Mouse (Mus musculus): ENCODE results near the gene Cd47. TPM values are rescaled to one million over a fixed set of nuclear protein-coding genes. Genes with fewer than 3 reads are reported as not detected.

Cd47 gene
- total and polyA plus RNA-seq, 2 experiments from 2014 or later: 32.9 to 77.8 TPM

GRCm38 (mm10) chr16:49922098-49922497 lies 121.8 kb downstream of the Cd47 start:
- ATAC-seq (ENCODE audit: insufficient read depth, low read depth): no peak
- Histone ChIP-seq H3K9ac (replicated peaks; ENCODE audit: low read depth, low read length) (no peak overlapping the region), H3K4me2 (ENCODE audit: low read depth, low read length) (no peak overlapping the region), H3K27ac (ENCODE audit: low read depth) (no peak overlapping the region), H3K4me3 (ENCODE audit: low read depth, low read length) (no peak overlapping the region), H3K4me1 (ENCODE audit: control insufficient read depth, insufficient read depth) (peaks cover 4% of the 10 kb centered on the region; the same call in 1 of the 2 replicates), H3K9me3 (replicated peaks; ENCODE audit: control insufficient read depth, low read length) (no peaks in the 10 kb centered on the region), H3K36me3 (replicated peaks; ENCODE audit: control insufficient read depth, insufficient read depth, low read length) (no peaks in the 10 kb centered on the region), H3K27me3 (ENCODE audit: control insufficient read depth, insufficient read depth, low read length) (no peaks in the 10 kb centered on the region)
- no peak for DNase-seq (ENCODE audit: low spot score)
- TF ChIP-seq EP300 (IDR thresholded peaks at IDR 0.05; ENCODE audit: low read depth): no peak
- TF ChIP-seq CTCF (IDR thresholded peaks at IDR 0.05; ENCODE audit: low read depth): no peak
- WGBS: 44% methylated on average over 11 of the region's 11 CpGs

DNA sequence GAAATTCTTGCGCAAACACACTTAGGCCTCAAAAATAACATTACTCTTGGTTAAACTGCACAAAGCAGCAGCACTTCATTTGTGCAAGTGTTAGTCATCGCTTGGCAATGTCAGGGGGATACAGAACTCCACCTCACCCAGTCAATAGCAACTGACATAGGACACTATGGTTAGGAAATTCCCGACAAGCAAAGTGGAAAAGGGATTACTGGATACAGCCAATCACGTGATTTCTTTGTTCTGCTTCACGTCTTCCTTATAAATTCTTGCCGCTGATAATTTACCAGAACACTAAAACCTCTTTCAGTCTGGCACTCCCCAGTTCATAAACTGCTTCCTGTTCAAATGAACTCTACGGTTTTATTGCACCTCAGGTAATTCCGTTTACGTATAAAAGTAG lies 123.4 kb downstream of the Cd47 start:
- no peak for ATAC-seq (ENCODE audit: insufficient read depth, low read depth)
- H3K4me1 ChIP-seq (ENCODE audit: control insufficient read depth, insufficient read depth): peaks cover 4% of the 10 kb centered on the region; the same call in 1 of the 2 replicates
- H3K4me3 ChIP-seq (ENCODE audit: low read depth, low read length): no peak overlapping the region
- H3K4me2 ChIP-seq (ENCODE audit: low read depth, low read length): no peak overlapping the region
- H3K9ac ChIP-seq (replicated peaks; ENCODE audit: low read depth, low read length): no peak overlapping the region
- H3K36me3 ChIP-seq (replicated peaks; ENCODE audit: control insufficient read depth, insufficient read depth, low read length): no peaks in the 10 kb centered on the region
- H3K27ac ChIP-seq (ENCODE audit: low read depth): no peak overlapping the region
- WGBS: 66% methylated on average over 9 of the region's 9 CpGs
- TF ChIP-seq EP300 (IDR thresholded peaks at IDR 0.05; ENCODE audit: low read depth): no peak
- no peak for TF ChIP-seq CTCF (IDR thresholded peaks at IDR 0.05; ENCODE audit: low read depth)
- no peak for DNase-seq (ENCODE audit: low spot score)
- H3K27me3 ChIP-seq (ENCODE audit: control insufficient read depth, insufficient read depth, low read length): no peaks in the 10 kb centered on the region
- no peaks in the 10 kb centered on the region for H3K9me3 ChIP-seq (replicated peaks; ENCODE audit: control insufficient read depth, low read length)

DNA sequence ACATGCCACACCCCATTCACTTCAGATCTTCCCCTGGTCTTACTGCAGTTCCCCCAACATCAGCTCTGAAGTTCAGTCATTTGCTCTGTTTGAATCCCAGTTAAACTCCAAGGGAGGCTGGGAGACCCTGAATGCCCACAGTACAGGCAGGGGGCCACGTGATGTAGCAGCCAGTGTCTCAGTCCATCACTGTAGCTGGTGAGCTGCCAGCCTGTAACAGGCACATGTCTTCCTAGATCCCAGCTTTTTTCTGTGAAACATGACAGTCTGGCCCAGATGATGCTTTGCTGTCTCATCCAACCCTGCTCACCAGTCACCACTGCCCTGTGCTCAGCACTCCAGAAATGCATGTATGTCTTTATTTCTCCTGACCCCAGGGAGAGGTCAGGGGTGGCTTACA lies 124.6 kb downstream of the Cd47 start:
- H3K9ac ChIP-seq (replicated peaks; ENCODE audit: low read depth, low read length): no peak overlapping the region
- H3K4me2 ChIP-seq (ENCODE audit: low read depth, low read length): no peak overlapping the region
- WGBS: 85% methylated on average over 1 of the region's 1 CpGs
- ATAC-seq (ENCODE audit: insufficient read depth, low read depth) (no peak), DNase-seq (ENCODE audit: low spot score) (no peak)
- TF ChIP-seq EP300 (IDR thresholded peaks at IDR 0.05; ENCODE audit: low read depth) (no peak), CTCF (IDR thresholded peaks at IDR 0.05; ENCODE audit: low read depth) (no peak)
- peaks cover 4% of the 10 kb centered on the region; the same call in 1 of the 2 replicates for H3K4me1 ChIP-seq (ENCODE audit: control insufficient read depth, insufficient read depth)
- H3K9me3 ChIP-seq (replicated peaks; ENCODE audit: control insufficient read depth, low read length): no peaks in the 10 kb centered on the region
- H3K27me3 ChIP-seq (ENCODE audit: control insufficient read depth, insufficient read depth, low read length): no peaks in the 10 kb centered on the region
- H3K27ac ChIP-seq (ENCODE audit: low read depth): no peak overlapping the region
- H3K4me3 ChIP-seq (ENCODE audit: low read depth, low read length): no peak overlapping the region
- H3K36me3 ChIP-seq (replicated peaks; ENCODE audit: control insufficient read depth, insufficient read depth, low read length): no peaks in the 10 kb centered on the region

GRCm38 (mm10) chr16:49933274-49933673 lies 132.9 kb downstream of the Cd47 start:
- H3K4me1 ChIP-seq (ENCODE audit: control insufficient read depth, insufficient read depth): 0 out of 2 replicates have a peak, but pooled peaks cover 7% of the 10 kb centered on the region
- H3K27me3 ChIP-seq (ENCODE audit: control insufficient read depth, insufficient read depth, low read length): no peaks in the 10 kb centered on the region
- ATAC-seq (ENCODE audit: insufficient read depth, low read depth) (no peak), DNase-seq (ENCODE audit: low spot score) (no peak)
- H3K27ac ChIP-seq (ENCODE audit: low read depth): no peak overlapping the region
- TF ChIP-seq EP300 (IDR thresholded peaks at IDR 0.05; ENCODE audit: low read depth): no peak
- TF ChIP-seq CTCF (IDR thresholded peaks at IDR 0.05; ENCODE audit: low read depth): no peak
- 64% methylated on average over 5 of the region's 5 CpGs for WGBS
- no peak overlapping the region for H3K9ac ChIP-seq (replicated peaks; ENCODE audit: low read depth, low read length)
- no peaks in the 10 kb centered on the region for H3K36me3 ChIP-seq (replicated peaks; ENCODE audit: control insufficient read depth, insufficient read depth, low read length)
- H3K4me2 ChIP-seq (ENCODE audit: low read depth, low read length): no peak overlapping the region
- no peaks in the 10 kb centered on the region for H3K9me3 ChIP-seq (replicated peaks; ENCODE audit: control insufficient read depth, low read length)
- no peak overlapping the region for H3K4me3 ChIP-seq (ENCODE audit: low read depth, low read length)

DNA sequence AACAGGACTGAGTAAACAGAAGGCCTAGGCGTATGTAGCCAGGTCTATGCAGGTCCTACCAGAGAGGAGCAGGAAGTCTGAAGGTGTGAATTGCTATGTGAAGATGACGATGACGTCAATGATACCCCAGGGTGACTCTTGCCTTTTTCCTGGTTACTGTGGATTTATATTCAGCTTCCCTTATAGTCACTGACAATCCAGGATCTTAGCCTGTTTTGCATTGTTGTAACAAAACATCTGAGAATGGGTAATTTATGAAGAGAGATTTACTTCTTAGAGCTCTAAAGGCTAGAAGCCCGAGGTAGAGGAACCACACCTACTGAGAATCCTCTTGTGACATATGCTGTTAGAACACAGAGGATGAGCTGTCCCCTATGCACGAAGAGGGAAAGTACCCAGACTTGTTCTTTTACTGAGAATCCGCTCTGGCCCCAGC lies 135.7 kb downstream of the Cd47 start:
- ATAC-seq (ENCODE audit: insufficient read depth, low read depth): no peak
- H3K4me2 ChIP-seq (ENCODE audit: low read depth, low read length): no peak overlapping the region
- no peak overlapping the region for H3K4me3 ChIP-seq (ENCODE audit: low read depth, low read length)
- no peaks in the 10 kb centered on the region for H3K27me3 ChIP-seq (ENCODE audit: control insufficient read depth, insufficient read depth, low read length)
- WGBS: 80% methylated on average over 6 of the region's 6 CpGs
- H3K27ac ChIP-seq (ENCODE audit: low read depth): no peak overlapping the region
- TF ChIP-seq CTCF (IDR thresholded peaks at IDR 0.05; ENCODE audit: low read depth): no peak
- no peak for TF ChIP-seq EP300 (IDR thresholded peaks at IDR 0.05; ENCODE audit: low read depth)
- 0 out of 2 replicates have a peak, but pooled peaks cover 7% of the 10 kb centered on the region for H3K4me1 ChIP-seq (ENCODE audit: control insufficient read depth, insufficient read depth)
- no peak for DNase-seq (ENCODE audit: low spot score)
- no peaks in the 10 kb centered on the region for H3K36me3 ChIP-seq (replicated peaks; ENCODE audit: control insufficient read depth, insufficient read depth, low read length)
- no peak overlapping the region for H3K9ac ChIP-seq (replicated peaks; ENCODE audit: low read depth, low read length)
- no peaks in the 10 kb centered on the region for H3K9me3 ChIP-seq (replicated peaks; ENCODE audit: control insufficient read depth, low read length)

DNA sequence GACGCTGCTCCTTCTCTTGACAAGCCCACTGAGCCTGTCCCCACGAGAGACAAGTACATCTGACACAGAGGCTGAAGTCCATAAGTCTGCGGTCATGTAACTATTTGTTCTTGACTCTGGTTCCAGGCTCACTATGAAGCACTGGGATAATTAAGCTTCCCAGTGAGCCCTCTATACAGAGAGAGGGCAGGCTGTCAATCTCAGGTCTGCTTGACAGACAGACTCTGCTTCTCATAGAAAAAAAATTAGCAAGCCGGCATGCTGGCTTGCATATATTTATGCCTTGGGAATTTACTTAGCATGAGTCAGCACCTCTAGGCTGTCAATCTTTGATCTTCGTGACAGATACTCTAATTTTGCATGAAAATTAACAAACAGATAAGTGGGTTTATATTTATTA lies 136.5 kb downstream of the Cd47 start:
- Histone ChIP-seq H3K9me3 (replicated peaks; ENCODE audit: control insufficient read depth, low read length) (no peaks in the 10 kb centered on the region), H3K4me1 (ENCODE audit: control insufficient read depth, insufficient read depth) (0 out of 2 replicates have a peak, but pooled peaks cover 7% of the 10 kb centered on the region), H3K27ac (ENCODE audit: low read depth) (no peak overlapping the region), H3K4me2 (ENCODE audit: low read depth, low read length) (no peak overlapping the region), H3K27me3 (ENCODE audit: control insufficient read depth, insufficient read depth, low read length) (no peaks in the 10 kb centered on the region), H3K9ac (replicated peaks; ENCODE audit: low read depth, low read length) (no peak overlapping the region), H3K4me3 (ENCODE audit: low read depth, low read length) (no peak overlapping the region), H3K36me3 (replicated peaks; ENCODE audit: control insufficient read depth, insufficient read depth, low read length) (no peaks in the 10 kb centered on the region)
- TF ChIP-seq CTCF (IDR thresholded peaks at IDR 0.05; ENCODE audit: low read depth) (no peak), EP300 (IDR thresholded peaks at IDR 0.05; ENCODE audit: low read depth) (no peak)
- no peak for ATAC-seq (ENCODE audit: insufficient read depth, low read depth)
- DNase-seq (ENCODE audit: low spot score): no peak
- WGBS: 69% methylated on average over 5 of the region's 5 CpGs

Measured in heart, postnatal 0 days (tissue).